Mouse (Mus musculus): ENCODE measurements at regions not wholly inside any gene's neighbourhood (a gene's known extent, or its start where the extent isn't known, plus 50 kb on each side); places are given as distances from the start of the nearest gene placed in this dataset.
"Not testable (repeated sequence)": the region's sequence is repeated elsewhere in the genome, so short reads cannot be mapped to it uniquely, and the experiment has no call there.

DNA sequence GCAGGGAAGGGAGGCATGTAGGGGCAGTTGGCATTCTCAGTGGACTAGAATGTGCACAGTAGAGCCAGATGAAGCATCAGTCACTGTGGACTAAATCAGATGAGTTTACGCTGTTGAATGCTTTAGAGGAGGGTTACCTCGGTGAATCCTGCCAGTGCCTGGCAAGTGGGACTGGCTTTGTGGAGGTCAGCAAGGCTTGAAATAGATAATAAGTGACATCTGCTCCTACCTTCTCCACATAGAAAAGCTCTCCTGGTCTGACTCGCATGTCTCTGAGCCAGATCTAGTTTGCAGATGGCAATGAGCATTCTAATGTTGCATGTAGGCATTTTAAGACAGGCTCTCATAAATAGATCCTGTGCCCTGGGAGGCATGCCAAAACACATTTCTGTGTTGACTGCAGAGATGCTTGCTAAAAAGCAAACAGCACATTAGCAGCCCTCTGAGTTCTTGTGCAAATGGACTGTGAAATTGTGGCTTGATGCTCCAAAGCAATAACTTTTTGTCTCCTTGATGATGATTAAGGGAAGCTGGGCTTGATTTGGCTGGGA is 310.3 kb upstream of the Api5 start:
- Histone ChIP-seq H3K4me2 (replicated peaks; ENCODE audit: low read depth, low read length, severe bottlenecking) (no peak overlapping the region), H3K9me3 (ENCODE audit: control insufficient read depth, low read length) (no peaks in the 10 kb centered on the region), H3K4me1 (ENCODE audit: control insufficient read depth, insufficient read depth, low read length) (no peaks in the 10 kb centered on the region), H3K4me3 (replicated peaks; ENCODE audit: low read length) (no peak overlapping the region), H3K9ac (ENCODE audit: low read depth, low read length, severe bottlenecking) (no peak overlapping the region), H3K27me3 (ENCODE audit: control insufficient read depth, insufficient read depth, low read length) (no peaks in the 10 kb centered on the region), H3K27ac (replicated peaks; ENCODE audit: low read depth, low read length) (no peak overlapping the region), H3K36me3 (ENCODE audit: control insufficient read depth, insufficient read depth, low read length) (no peaks in the 10 kb centered on the region)
- DNase-seq (ENCODE audit: low spot score) (no peak), ATAC-seq (ENCODE audit: low FRiP score, low read depth) (no peak)
- no peak for TF ChIP-seq POLR2A (IDR thresholded peaks at IDR 0.05; ENCODE audit: borderline replicate concordance, extremely low read depth, insufficient read depth, insufficient read length)
- 74% methylated on average over 3 of the region's 3 CpGs for WGBS

DNA sequence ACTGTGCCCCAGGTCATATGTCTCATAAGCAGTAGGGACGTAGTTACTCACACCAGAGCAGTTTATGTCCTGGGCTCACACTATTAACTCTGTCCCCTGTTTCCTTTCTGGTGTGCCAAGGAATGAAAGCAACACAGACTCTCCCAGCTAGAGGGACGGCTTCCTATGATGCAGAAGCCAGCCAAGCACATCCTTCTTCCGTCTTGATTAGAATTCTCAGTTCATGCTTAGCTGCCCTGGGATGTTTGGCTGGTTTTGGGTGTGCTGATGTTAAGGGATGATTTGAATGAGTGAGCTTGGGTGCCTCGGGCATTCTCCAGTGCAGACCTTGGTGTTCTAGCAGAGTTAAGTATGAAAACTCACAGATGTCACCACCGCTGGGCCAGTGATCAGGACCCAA is 291.9 kb upstream of the Api5 start:
- WGBS = 77% methylated on average over 5 of the region's 5 CpGs

DNA sequence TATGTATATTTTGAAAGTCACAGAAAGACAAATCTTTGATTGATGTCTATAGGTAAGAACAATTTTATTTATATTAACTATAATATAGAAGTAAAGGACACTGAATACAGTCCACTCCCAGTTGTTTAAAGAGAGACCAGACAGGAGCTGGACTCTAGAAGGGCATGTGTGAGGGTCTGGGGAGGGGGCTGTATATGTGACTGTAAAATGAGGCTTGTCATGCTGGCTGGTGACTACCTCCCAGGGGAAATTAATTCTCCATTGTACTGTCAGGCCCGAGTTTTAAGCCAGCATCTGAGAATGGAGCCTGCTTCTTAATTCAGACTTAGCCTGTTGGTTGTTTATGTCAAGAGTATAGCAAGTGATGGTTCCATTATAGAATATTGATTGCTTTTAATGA is 261.4 kb upstream of the Api5 start:
- Histone ChIP-seq H3K4me1 (ENCODE audit: control insufficient read depth, insufficient read depth, low read length) (no peaks in the 10 kb centered on the region), H3K27ac (replicated peaks; ENCODE audit: low read depth, low read length) (no peak overlapping the region), H3K4me2 (replicated peaks; ENCODE audit: low read depth, low read length, severe bottlenecking) (no peak overlapping the region), H3K27me3 (ENCODE audit: control insufficient read depth, insufficient read depth, low read length) (no peaks in the 10 kb centered on the region), H3K4me3 (replicated peaks; ENCODE audit: low read length) (no peak overlapping the region), H3K36me3 (ENCODE audit: control insufficient read depth, insufficient read depth, low read length) (no peaks in the 10 kb centered on the region), H3K9me3 (ENCODE audit: control insufficient read depth, low read length) (no peaks in the 10 kb centered on the region), H3K9ac (ENCODE audit: low read depth, low read length, severe bottlenecking) (no peak overlapping the region)
- WGBS = 50% methylated on average over 1 of the region's 1 CpGs
- TF ChIP-seq POLR2A (IDR thresholded peaks at IDR 0.05; ENCODE audit: borderline replicate concordance, extremely low read depth, insufficient read depth, insufficient read length) = no peak
- no peak for ATAC-seq (ENCODE audit: low FRiP score, low read depth)
- no peak for DNase-seq (ENCODE audit: low spot score)

More for the DNA sequence above, 291.9 kb upstream of the Api5 start:
- no peak overlapping the region for H3K4me2 ChIP-seq (replicated peaks; ENCODE audit: low read depth, low read length, severe bottlenecking)
- TF ChIP-seq POLR2A (IDR thresholded peaks at IDR 0.05; ENCODE audit: borderline replicate concordance, extremely low read depth, insufficient read depth, insufficient read length) = no peak
- no peaks in the 10 kb centered on the region for H3K27me3 ChIP-seq (ENCODE audit: control insufficient read depth, insufficient read depth, low read length)
- H3K4me3 ChIP-seq (replicated peaks; ENCODE audit: low read length) = no peak overlapping the region
- DNase-seq (ENCODE audit: low spot score) (no peak), ATAC-seq (ENCODE audit: low FRiP score, low read depth) (no peak)
- no peaks in the 10 kb centered on the region for H3K4me1 ChIP-seq (ENCODE audit: control insufficient read depth, insufficient read depth, low read length)
- H3K9ac ChIP-seq (ENCODE audit: low read depth, low read length, severe bottlenecking) = no peak overlapping the region
- H3K27ac ChIP-seq (replicated peaks; ENCODE audit: low read depth, low read length) = no peak overlapping the region
- no peaks in the 10 kb centered on the region for H3K9me3 ChIP-seq (ENCODE audit: control insufficient read depth, low read length)
- no peaks in the 10 kb centered on the region for H3K36me3 ChIP-seq (ENCODE audit: control insufficient read depth, insufficient read depth, low read length)

DNA sequence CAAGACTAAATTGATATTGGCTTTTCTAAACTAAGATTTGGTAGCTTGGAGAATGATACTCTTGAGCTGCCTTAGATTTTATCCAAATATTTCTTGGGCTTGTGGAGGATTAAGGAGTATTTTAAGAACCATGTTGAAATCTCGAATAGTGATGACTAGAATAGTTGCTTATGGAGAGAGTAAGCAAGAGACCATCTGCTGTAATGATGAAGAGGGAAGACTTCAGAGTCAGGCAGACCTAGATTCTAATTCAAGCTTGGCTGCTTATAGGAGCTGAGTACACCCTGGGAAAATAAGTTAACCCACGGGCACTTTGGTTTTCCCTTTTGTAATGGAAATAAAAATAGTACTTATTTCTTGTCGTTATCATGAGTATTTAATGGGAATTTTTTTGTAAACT is 257.3 kb upstream of the Api5 start:
- DNase-seq (ENCODE audit: low spot score) = no peak
- Histone ChIP-seq H3K4me3 (replicated peaks; ENCODE audit: low read length) (no peak overlapping the region), H3K27ac (replicated peaks; ENCODE audit: low read depth, low read length) (no peak overlapping the region), H3K4me1 (ENCODE audit: control insufficient read depth, insufficient read depth, low read length) (0 out of 2 replicates have a peak, but pooled peaks cover 4% of the 10 kb centered on the region), H3K36me3 (ENCODE audit: control insufficient read depth, insufficient read depth, low read length) (no peaks in the 10 kb centered on the region), H3K27me3 (ENCODE audit: control insufficient read depth, insufficient read depth, low read length) (no peaks in the 10 kb centered on the region), H3K4me2 (replicated peaks; ENCODE audit: low read depth, low read length, severe bottlenecking) (no peak overlapping the region), H3K9ac (ENCODE audit: low read depth, low read length, severe bottlenecking) (no peak overlapping the region), H3K9me3 (ENCODE audit: control insufficient read depth, low read length) (no peaks in the 10 kb centered on the region)
- no peak for ATAC-seq (ENCODE audit: low FRiP score, low read depth)
- TF ChIP-seq POLR2A (IDR thresholded peaks at IDR 0.05; ENCODE audit: borderline replicate concordance, extremely low read depth, insufficient read depth, insufficient read length) = no peak
- WGBS = 64% methylated on average over 3 of the region's 3 CpGs

DNA sequence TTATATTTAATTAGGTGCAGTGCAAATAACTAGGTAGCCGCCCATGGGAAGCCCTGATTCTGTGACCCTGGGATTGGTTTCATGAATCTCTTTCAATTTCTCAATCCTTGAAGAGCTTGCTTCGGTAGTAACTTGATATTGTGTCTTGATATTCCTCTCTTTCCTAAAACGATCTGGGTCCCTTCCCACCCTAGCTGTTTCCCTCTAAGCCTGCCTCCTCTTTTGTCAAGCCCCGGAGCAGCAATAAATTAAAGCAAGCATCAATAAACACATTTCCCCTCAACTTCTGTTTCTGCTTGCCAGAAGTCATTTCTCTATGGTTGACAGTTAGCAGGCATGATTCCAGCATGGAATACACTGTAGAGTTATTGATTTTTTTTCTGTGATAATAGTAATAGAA is 252.6 kb upstream of the Api5 start:
- Histone ChIP-seq H3K4me1 (ENCODE audit: control insufficient read depth, insufficient read depth, low read length) (0 out of 2 replicates have a peak, but pooled peaks cover 4% of the 10 kb centered on the region), H3K4me2 (replicated peaks; ENCODE audit: low read depth, low read length, severe bottlenecking) (no peak overlapping the region), H3K27me3 (ENCODE audit: control insufficient read depth, insufficient read depth, low read length) (no peaks in the 10 kb centered on the region), H3K4me3 (replicated peaks; ENCODE audit: low read length) (no peak overlapping the region), H3K36me3 (ENCODE audit: control insufficient read depth, insufficient read depth, low read length) (no peaks in the 10 kb centered on the region), H3K27ac (replicated peaks; ENCODE audit: low read depth, low read length) (no peak overlapping the region), H3K9me3 (ENCODE audit: control insufficient read depth, low read length) (no peaks in the 10 kb centered on the region), H3K9ac (ENCODE audit: low read depth, low read length, severe bottlenecking) (no peak overlapping the region)
- DNase-seq (ENCODE audit: low spot score) (peak; percentile 30), ATAC-seq (ENCODE audit: low FRiP score, low read depth) (no peak)
- no peak for TF ChIP-seq POLR2A (IDR thresholded peaks at IDR 0.05; ENCODE audit: borderline replicate concordance, extremely low read depth, insufficient read depth, insufficient read length)
- 22% methylated on average over 4 of the region's 4 CpGs for WGBS

DNA sequence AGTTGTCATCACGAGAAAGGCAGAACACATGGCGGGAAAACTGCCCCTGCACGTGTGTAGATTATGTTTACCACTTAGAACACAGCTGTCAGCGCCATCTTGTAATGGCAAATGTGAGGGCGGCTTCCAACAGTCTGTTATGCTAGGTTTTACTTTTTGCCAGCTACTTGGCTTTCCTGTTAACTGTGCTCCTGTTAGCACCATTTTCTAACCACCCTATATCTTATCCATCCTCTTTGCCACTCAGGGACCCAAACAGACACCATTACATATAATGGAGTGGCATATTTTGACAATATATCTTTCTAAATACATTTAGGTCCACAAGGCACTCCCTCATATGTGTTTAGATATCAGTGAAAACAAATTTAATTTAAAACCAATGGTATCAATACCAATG is 247.7 kb upstream of the Api5 start:
- DNase-seq (ENCODE audit: low spot score); ATAC-seq (ENCODE audit: low FRiP score, low read depth); H3K4me1 ChIP-seq (ENCODE audit: control insufficient read depth, insufficient read depth, low read length); H3K27me3 ChIP-seq (ENCODE audit: control insufficient read depth, insufficient read depth, low read length); H3K27ac ChIP-seq (replicated peaks; ENCODE audit: low read depth, low read length); H3K36me3 ChIP-seq (ENCODE audit: control insufficient read depth, insufficient read depth, low read length); H3K9me3 ChIP-seq (ENCODE audit: control insufficient read depth, low read length); H3K4me3 ChIP-seq (replicated peaks; ENCODE audit: low read length); H3K9ac ChIP-seq (ENCODE audit: low read depth, low read length, severe bottlenecking); H3K4me2 ChIP-seq (replicated peaks; ENCODE audit: low read depth, low read length, severe bottlenecking): not testable (repeated sequence)
- 97% methylated on average over 2 of the region's 5 CpGs for WGBS

Data from limb, embryonic 14.5 days (tissue).